Mouse (Mus musculus) kidney, adult 2 months (tissue): Measurements from ENCODE around the gene Akr1b10.

Experiments used
- CTCF ChIP-seq: fragments of 200-500 bp; conservative IDR thresholded peaks from 2 replicates; pipeline ENCODE4 v1.5.1; 2011; ENCODE audit warnings: low read depth, mild to moderate bottlenecking, control low read depth, low read length, moderate library complexity, mixed read lengths; ENCODE audit not compliant: insufficient read depth, insufficient read length
- POLR2A ChIP-seq: fragments of 200-500 bp; IDR thresholded peaks from one replicate; pipeline ENCODE4 v1.6.1; 2011; ENCODE audit warnings: low read depth, low read length, control low read depth

- TF ChIP-seq CTCF (no peak), POLR2A (no peak)
Observed at GRCm38 (mm10) chr6:34364217-34365136, 19.5 kb upstream of the Akr1b10 start.
